31 mouse cellular contexts compared by ENCODE assay signal in the genomic region with DNA sequence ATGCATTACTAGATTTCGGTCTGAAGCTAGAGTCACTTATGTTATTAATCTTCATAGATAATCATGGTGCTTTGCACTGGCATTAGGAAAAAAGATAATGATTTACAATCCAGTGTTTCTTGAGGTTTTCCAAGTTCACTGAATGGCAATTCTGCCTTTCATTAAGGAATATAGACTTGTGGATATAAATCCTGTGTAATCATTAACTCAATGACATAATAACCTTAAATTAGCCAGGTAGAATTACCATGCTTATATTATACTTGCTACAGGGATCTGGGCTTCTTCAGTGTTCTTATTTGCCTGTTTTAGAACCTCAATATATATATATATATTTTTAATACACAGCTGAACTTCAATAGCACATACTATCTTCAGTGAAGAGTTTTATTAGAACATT.
"Had no signal": no experiment of that assay in that cellular context is flagged by ENCODE, and none has a peak within 500 bp of the region (broad histone marks: within the 10 kb centered on the region; RNA-seq: fewer than 3 reads in every experiment).

No protein-coding gene starts in this region.

- DNase-seq: left cerebral cortex, postnatal 4 days; liver; liver, embryonic 13.5 days; liver, postnatal 0 days; lung, adult 18-20 months; lung, adult 2 months; lung, embryonic 14.5 days; lung, postnatal 10 days; lung, postnatal 14 days; lung, postnatal 36 days; lung, postnatal 4 days; midbrain, embryonic 14.5 days had no signal

- H3K27ac ChIP-seq: limb, embryonic 10.5 days; limb, embryonic 12.5 days; limb, embryonic 13.5 days; limb, embryonic 15.5 days; liver, embryonic 12.5 days; liver, embryonic 13.5 days; liver, embryonic 14.5 days; liver, embryonic 15.5 days; lung, embryonic 15.5 days; macrophage; midbrain, embryonic 10.5 days; midbrain, embryonic 12.5 days; midbrain, embryonic 13.5 days; midbrain, embryonic 15.5 days had no signal

- H3K9ac ChIP-seq: limb, embryonic 12.5 days; limb, embryonic 13.5 days; limb, embryonic 15.5 days; liver, embryonic 12.5 days; liver, embryonic 13.5 days; liver, embryonic 14.5 days; liver, embryonic 15.5 days; liver, postnatal 0 days; lung, embryonic 14.5 days; lung, embryonic 15.5 days; midbrain, embryonic 12.5 days; midbrain, embryonic 13.5 days; midbrain, embryonic 15.5 days had no signal

- H3K36me3 ChIP-seq: limb, embryonic 10.5 days; limb, embryonic 12.5 days; limb, embryonic 13.5 days; limb, embryonic 15.5 days; liver, embryonic 12.5 days; liver, embryonic 13.5 days; liver, embryonic 15.5 days; lung, embryonic 15.5 days; midbrain, embryonic 10.5 days; midbrain, embryonic 12.5 days; midbrain, embryonic 13.5 days; midbrain, embryonic 15.5 days had no signal

- H3K27me3 ChIP-seq: limb, embryonic 12.5 days; limb, embryonic 13.5 days; limb, embryonic 15.5 days; liver, embryonic 12.5 days; liver, embryonic 13.5 days; liver, embryonic 15.5 days; lung, embryonic 15.5 days; megakaryocyte, embryonic 14.5 days; midbrain, embryonic 12.5 days; midbrain, embryonic 13.5 days; midbrain, embryonic 15.5 days had no signal

- ATAC-seq: liver, embryonic 12.5 days; liver, postnatal 0 days; lung, postnatal 0 days; midbrain, embryonic 13.5 days; midbrain, embryonic 15.5 days; midbrain, embryonic 16.5 days had no signal

- H3K4me2 ChIP-seq: limb, embryonic 12.5 days; limb, embryonic 13.5 days; limb, embryonic 15.5 days; liver, embryonic 11.5 days; liver, embryonic 12.5 days; liver, embryonic 13.5 days; liver, embryonic 15.5 days; lung, embryonic 14.5 days; lung, embryonic 15.5 days; midbrain, embryonic 11.5 days; midbrain, embryonic 12.5 days; midbrain, embryonic 13.5 days; midbrain, embryonic 15.5 days had no signal

- H3K9me3 ChIP-seq: limb, embryonic 10.5 days; limb, embryonic 12.5 days; limb, embryonic 13.5 days; limb, embryonic 15.5 days; liver, embryonic 12.5 days; liver, embryonic 13.5 days; liver, embryonic 15.5 days; lung, embryonic 15.5 days; megakaryocyte, embryonic 14.5 days; midbrain, embryonic 10.5 days; midbrain, embryonic 12.5 days; midbrain, embryonic 13.5 days; midbrain, embryonic 15.5 days had no signal

- H3K4me1 ChIP-seq: limb, embryonic 10.5 days; limb, embryonic 12.5 days; limb, embryonic 13.5 days; limb, embryonic 15.5 days; liver, embryonic 12.5 days; liver, embryonic 13.5 days; liver, embryonic 15.5 days; lung, embryonic 15.5 days; megakaryocyte, embryonic 14.5 days; midbrain, embryonic 10.5 days; midbrain, embryonic 12.5 days; midbrain, embryonic 13.5 days; midbrain, embryonic 15.5 days had no signal

- H3K4me3 ChIP-seq: limb, embryonic 10.5 days; limb, embryonic 12.5 days; limb, embryonic 13.5 days; limb, embryonic 15.5 days; liver, embryonic 12.5 days; liver, embryonic 13.5 days; liver, embryonic 15.5 days; lung, embryonic 15.5 days; megakaryocyte, embryonic 14.5 days; midbrain, embryonic 10.5 days; midbrain, embryonic 12.5 days; midbrain, embryonic 13.5 days; midbrain, embryonic 15.5 days; myocyte had no signal
